Mouse (Mus musculus) embryo, embryonic 11 days (tissue): ENCODE results near the gene Cep164.
"Not testable (repeated sequence)": the region's sequence is repeated elsewhere in the genome, so short reads cannot be mapped to it uniquely, and the experiment has no call there.

ENCODE experiments used
- DNase-seq: peaks from one replicate; pipeline ENCODE4 v3.0.0-alpha.2; 2015

Gene Cep164

DNA sequence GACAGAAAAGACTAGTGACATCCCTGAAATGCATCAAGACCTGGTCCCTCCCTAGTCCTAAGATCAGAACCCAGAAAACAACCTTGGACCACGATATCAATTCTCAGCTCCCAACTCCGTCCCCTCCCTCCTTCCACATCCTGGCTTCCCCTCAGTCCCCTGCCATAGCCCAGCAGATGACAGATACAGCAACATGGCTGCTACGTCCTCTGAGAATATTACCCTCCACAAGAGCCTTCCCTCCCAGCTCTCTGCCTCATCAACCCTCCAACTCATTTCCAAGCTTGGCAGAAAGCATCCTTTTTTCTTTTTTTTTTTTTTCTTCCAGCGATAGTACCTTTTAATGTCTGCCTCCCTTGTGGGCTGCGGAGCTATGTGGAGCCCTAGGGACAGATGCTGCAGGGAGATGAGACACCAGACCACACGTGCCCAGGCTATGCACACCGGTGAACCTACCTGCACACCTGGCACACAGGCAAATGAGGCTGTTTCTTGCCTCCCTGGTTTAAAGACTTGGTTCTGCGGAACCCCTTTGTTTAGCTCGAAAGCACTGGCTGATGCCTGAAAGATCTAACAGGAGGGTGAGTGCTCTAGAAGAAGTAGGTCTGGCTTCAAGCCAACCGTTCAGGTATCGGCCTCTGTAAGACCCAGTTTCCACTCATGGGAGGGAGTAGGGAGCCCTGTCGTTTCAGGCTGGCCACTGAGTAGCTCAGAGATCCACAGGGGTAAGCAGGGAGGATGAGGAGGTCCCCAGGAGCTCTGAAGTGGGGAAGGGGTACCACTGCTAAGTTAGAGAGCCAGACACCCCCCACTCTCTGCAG is 45.0 kb downstream of the Cep164 start:
- no peak for DNase-seq

DNA sequence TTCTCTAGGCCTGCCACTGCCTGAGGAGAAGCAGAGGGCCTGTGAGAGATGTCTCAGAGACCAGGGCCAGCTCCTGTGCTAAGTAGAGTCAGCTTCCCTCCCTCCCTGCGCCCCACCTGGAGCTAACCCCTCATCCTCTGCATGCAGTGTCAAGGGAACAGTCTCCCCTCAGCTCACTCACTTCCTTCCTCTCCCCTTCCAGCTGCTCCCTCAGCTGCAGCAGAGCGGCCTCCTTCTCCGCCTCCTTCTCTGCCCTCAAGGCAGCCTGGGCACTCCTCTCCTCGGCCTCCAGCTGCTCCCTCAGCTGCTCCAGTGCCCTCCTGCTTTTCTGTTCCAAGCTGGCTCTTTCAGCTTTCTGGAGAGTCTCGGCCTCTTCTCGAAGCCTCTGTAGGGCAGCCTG is 49.3 kb downstream of the Cep164 start:
- DNase-seq: no peak

DNA sequence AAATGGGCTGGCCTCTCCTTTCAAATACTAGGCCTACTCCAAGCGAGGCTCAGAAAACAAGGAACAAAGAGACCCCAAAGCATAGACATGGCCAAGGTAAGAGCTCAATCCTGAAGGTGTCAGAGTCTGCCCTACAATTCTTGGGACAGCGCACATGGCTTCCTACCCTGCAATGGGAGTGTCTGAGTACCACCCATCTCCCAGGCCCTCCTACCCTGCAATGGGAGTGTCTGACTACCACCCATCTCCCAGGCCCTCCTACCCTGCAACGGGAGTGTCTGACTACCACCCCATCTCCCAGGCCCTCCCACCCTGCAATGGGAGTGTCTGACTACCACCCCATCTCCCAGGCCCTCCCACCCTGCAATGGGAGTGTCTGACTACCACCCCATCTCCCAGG is 52.3 kb downstream of the Cep164 start:
- not testable (repeated sequence) for DNase-seq

DNA sequence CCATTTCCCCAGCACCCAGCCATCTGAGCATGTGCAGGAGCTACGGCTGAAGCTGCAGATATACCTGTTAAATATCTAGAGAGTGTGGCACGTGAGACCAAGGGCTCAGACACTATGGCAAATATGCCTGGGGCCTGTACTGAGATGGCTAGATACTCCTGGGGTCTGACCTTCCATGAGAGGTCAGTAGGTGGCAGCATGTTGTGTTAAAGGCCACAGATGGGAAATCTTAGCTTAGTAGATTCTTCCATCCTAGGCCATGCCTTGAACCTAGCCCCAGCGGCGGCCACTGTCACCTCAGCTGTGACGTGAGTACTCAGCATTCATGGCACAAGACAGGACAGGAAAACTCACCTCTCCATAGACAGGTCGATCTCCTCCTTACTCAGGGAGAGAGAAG is 54.4 kb downstream of the Cep164 start:
- DNase-seq: no peak

DNA sequence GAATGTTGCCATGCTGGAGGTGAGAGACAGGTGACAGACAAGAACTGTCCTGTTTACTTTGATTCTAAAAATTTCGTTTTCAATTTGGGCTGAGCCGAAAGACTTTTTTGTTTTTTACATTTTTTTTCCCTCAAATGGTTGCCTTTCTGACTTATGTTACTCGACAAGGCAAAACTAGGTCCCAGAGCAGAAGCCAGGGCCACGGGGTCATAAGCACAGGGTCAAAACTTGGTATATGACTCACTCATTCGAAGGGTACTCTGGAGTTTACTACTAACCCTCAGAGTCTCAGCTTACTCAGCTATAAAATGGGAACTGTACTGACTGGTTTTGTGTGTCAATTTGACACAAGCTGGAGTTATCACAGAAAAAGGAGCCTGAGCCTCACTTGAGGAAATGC is 58.9 kb downstream of the Cep164 start:
- no peak for DNase-seq

DNA sequence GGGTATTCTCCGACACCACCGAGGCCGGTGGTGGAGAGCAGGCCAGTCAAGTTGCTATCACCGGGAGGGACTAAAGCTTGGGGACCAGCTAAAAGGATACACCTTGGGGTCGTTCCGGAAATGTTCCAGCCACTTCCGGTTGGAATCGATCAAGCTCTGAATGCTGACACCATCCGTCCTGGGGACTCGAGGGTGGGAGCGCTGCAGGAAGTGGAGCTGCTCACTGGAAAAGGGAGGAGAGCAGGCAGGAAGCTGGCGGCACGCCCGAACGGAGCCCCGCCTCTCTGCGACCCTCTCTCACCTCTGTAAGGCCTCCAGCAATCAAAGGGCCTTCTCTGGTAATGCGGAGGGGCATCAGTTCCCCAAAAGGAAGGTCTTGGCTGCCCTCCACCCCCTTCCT is 60.1 kb downstream of the Cep164 start:
- DNase-seq: no peak

DNA sequence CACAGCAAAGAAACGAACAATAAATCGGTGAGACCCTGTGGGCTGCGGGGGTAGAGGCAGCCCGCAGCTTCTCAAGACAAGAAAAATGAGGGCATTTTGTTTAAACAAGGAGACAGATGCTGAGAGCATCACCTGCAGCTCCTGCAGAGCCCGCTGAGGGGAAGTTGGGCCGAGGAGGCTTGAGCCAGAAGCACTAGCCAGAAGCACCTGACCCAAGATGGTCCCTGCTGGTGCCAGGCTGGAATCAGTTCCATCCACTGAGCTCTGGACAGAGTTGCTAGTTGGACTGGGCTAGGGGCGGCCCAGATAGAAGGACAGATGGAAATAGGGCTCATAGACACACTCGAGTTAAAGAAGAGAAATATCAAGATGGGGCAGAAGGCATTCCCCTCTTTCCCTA is 61.3 kb downstream of the Cep164 start:
- DNase-seq: no peak

DNA sequence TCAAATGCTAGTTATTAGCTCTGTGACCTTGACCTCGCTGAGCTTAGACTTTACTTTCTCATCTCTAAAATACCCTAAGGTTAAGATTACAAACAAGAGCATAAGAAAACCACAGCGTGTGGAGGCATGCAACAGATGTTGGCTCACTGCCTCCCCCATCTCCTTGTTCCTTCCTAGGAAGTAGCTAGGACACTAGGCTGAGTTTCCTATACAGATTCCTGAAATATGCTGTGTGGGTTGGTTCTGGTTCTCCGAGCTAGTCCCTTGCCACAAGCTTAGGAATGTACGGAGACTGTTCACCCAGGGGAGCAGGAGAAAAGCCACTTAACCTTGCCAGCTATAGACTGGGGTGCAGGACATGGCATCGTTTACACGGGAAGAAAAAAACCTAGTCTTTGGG is 62.3 kb downstream of the Cep164 start:
- no peak for DNase-seq

DNA sequence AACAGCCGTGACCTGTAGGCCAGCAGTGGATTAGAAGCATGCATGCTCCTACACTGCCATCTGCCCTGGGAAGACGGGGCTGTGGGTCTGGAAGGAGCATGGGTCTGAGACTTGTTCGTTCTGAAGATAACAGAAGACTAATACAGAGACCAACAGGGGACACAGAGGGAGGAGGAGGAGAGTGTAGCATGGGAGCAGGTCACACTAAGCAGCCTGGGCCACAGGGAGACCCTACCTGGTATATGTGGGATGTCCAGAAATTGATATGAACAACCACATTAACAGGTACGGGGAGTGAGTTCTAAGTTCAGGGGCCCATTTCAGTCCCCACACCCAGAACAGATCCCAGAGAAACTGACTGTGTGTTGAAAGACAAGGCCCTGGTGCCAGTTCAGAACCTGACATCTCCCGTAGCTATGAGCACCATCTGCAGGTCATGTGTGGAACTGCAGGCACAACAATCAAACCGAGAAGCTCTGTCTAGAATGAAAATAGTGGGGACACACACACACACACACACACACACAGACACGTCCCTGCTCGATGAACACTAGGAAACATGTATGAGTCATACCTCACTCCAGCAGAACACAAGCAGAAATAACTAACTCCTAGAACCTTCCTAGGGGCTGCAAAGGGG is 73.9 kb downstream of the Cep164 start:
- DNase-seq: peak; percentile 74

DNA sequence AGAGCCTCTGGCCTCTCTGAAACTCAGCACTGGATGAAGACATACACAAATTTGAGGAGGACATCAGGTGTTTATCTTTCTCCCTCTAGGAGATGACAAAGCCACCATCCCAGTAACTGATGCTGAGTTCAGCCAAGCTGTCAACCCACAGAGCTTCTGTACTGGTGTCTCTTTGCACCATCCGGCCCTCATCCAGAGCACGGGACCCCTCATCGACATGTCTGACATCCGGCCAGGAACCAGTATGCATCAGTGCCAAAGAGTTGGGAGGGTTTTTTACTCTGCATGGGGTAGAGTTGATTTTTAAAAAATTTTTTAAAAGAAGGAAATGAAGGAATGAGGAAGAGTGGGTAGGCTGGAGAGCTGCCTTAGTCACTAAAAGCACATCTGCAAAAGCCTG is 78.6 kb downstream of the Cep164 start:
- no peak for DNase-seq

DNA sequence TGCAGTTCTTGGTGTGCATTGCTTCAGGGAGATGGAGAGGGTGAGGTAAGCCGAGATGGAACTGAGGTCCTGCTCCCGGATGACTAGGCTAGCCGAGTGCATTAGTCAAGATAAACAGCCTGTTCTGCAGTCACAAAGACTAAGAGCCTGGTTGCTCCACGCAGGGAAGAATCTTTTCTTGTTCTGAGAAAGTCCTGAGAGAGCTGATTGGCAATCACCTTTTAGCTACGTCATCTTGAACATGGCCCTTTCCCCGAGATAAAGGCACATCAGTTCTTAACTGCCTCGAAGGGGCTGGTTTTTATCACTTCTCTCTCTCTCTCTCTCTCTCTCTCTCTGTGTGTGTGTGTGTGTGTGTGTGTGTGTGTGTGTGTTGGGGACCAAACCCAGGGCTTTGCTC is 83.0 kb downstream of the Cep164 start:
- DNase-seq: no peak

DNA sequence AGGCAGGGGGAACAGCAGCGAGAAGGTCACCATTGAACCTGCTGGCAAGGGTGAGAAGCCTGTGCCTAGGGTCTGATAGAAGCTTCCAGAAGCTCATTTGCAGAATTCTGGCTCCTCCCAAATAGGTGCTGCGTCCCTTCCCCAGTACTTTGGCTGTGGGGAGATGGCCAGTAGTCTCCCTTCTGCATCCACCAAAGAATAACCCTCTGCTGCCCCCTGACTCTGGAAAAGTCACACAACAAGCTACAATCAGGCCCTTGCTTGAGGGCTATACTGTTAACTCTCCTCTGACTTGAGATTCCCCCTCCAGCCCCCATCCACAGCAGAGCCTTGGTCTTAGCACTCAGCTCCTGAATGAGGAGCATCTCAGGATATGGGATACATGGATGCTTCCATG is 87.9 kb downstream of the Cep164 start:
- DNase-seq: peak; percentile 30

DNA sequence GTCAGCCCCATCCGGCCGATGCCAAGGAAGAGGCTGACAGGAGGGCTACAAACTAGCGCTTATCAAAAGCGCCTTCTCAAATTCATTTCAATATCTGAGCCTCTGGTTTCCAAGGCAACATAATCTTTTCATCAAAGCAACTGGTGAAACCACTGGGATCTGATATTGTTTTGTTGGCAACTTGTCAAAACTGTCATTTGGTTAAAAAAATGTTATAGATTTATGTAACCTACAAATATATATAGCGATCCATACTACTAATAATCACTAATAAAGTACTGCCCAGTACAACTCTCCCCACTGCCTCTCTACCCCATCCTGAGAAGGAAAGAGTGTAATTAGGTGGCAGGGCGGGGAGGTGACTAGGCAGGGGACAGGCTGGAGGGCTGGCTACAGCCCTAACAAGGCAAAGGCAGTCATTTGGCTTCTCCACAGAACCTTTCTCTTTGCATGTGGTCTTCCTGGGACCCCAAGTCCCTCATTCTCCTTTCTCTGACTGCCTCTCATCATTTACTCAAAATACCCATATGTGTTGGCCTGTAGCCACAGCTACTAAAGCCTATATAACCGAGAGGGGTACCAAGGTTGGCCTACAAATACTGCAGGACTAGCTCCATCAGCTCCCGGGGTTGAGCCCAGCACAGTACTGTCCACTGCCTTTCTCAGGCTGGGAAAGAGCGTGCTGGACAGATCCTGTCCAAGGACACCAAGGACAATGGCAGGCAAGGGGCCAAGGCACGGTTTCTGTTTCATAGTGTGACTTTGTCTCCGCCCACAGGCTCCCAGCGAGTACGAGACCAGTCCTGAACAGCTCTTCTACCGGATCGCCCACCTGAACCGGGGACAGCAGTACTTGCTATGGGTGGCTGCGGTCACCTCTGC is 88.5 kb downstream of the Cep164 start:
- peak; percentile 23 for DNase-seq

DNA sequence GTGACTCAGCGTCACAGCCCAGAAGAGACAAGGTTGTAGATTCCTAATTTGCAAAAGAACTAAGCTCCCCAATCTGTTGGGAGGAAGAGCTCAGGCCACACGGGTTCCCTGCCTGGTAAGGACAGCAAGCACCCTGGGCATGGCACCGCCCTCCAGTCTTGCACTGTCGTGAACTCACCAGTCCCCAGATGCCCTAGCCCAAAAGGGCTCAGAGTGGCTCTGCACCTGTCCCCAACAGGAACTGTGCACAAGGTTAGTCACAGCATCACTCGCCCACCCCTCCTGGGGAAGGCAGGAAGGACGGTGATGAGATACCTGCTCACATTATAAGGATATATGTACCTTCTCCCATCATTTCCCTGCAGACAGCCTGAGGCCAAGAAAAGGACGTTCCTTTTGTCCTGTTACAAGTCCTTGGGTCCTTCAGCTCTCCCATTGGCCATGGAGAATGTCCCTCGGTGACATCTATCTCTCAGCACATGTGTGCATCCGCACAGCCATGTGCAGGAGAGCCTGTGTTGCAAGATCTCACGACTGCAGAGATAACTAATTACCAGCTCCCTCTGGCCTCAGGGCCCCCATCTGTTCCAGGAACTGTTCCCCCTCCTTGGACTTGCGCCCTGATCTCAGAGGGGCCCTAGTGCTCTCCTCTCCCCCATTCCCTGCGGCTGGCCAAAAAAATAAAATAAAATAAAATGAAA is 89.3 kb downstream of the Cep164 start:
- no peak for DNase-seq

DNA sequence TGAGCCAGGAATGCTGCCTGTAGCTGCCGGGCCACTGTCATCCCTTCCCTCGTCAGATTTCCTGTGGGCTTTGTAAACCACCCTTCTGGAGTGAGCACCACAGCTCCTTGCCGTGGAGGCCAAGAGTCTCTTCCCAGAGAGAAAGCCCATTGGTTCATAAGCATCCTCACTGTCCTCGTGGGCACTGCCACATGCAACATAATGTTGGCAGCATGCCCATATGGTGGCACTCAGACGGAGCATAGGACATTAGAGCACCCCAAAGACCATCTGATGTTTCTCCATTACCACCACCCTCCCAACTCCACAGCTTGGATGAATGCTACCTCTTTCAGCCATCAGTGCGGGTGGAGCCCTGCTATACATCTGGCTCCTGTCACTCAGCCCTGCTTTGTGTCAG is 95.2 kb downstream of the Cep164 start:
- no peak for DNase-seq

DNA sequence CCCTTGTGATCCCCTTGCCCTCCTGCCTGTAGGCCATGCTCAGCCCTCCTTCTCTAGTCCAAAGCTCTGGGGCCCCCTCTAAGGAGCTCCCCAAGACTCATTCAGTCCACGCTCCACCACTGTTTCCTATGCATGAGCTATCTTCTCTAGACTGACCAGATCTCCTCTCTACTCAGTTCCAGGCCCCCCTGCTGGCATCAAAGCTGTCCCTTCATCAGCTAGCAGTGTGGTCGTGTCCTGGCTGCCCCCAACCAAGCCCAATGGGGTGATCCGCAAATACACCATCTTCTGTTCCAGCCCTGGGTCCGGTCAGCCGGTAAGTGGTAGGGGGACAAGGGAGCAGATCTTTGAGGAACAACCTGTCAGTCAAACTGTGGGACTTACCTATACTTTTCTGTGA is 96.6 kb downstream of the Cep164 start:
- DNase-seq: no peak

DNA sequence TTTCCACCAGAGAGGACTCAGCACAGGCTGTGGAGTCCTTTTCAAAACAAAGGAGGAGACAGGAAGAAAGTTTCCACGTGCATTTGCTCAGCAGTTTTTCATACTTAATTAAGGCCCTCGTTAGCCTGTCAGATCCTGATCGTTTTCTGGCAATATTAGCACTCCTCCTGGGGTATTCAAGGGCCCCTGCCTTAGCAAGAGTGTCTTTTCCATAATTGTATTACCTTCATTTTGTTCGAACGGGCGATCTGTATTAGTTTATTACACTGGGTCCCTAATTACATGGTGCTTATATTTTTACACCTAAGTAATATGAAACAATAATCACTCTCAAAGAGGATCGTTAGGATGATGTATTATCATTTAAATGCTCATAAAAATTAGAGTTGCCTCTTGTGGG is 108.5 kb downstream of the Cep164 start:
- DNase-seq: no peak
